9 mouse cellular contexts compared by ENCODE assay signal in the genomic region with DNA sequence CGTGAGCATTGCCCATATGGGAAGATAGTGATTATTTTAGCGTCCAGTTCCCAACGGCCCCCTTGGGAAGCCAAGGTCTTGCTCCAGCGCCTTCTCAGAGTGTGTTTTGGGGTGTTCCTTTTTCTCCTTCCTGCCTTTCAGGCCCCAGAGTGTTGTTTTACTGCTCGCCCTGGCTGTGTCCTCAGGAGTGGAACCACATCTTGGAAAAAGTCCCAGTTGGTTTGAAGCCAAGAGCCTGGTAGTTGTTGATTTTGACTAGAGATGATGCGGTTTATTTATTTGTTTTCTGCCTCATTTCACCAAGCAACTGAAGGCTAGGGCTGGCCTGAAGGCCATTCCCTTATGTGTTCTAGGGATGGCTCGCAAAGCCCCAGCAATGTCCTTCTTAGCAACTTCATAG. TPM values are rescaled to one million over a fixed set of nuclear protein-coding genes. Genes with fewer than 3 reads are reported as not detected.
DNase-seq lines count a peak whose midpoint lies in the region; ATAC-seq and TF ChIP-seq lines count a peak whose summit lies in the region.
"Had no signal": no experiment of that assay in that cellular context is flagged by ENCODE, and none has a peak within 500 bp of the region (broad histone marks: within the 10 kb centered on the region; RNA-seq: fewer than 3 reads in every experiment).

No protein-coding gene starts in this region.

- H3K4me1 ChIP-seq in cerebellum, adult 2 months (ENCODE audit: control insufficient read depth, insufficient read depth, low read length): peaks cover 15% of the 10 kb centered on the region; the same call in 1 of the 2 replicates
- H3K4me1 ChIP-seq in limb, embryonic 10.5 days: peaks cover 32% of the 10 kb centered on the region

- H3K27ac ChIP-seq in layer of hippocampus, adult 2 months: peak overlapping the region; percentile 65; the same call in 1 of the 2 replicates
- H3K27ac ChIP-seq in cerebellum, adult 2 months (ENCODE audit: insufficient read depth, low read length): no peak overlapping the region
- H3K27ac ChIP-seq in limb, embryonic 10.5 days: no peak overlapping the region

- 23% methylated on average over 7 of the region's 7 CpGs for WGBS in cerebellum, adult 2 months
- 89% methylated on average over 7 of the region's 7 CpGs for WGBS in limb, embryonic 10.5 days

- no peak overlapping the region for H3K4me3 ChIP-seq in layer of hippocampus, adult 2 months
- no peak overlapping the region for H3K4me3 ChIP-seq in cerebellum, adult 2 months (replicated peaks; ENCODE audit: insufficient read depth, low read depth, low read length)
- H3K4me3 ChIP-seq in limb, embryonic 10.5 days: no peak overlapping the region

- TF ChIP-seq POLR2A in cerebellum, adult 2 months (IDR thresholded peaks at IDR 0.05; ENCODE audit: borderline replicate concordance, insufficient read depth, low read length): no peak

- no peaks in the 10 kb centered on the region for H3K36me3 ChIP-seq in limb, embryonic 10.5 days

- no peaks in the 10 kb centered on the region for H3K9me3 ChIP-seq in limb, embryonic 10.5 days (replicated peaks)

- no peak for DNase-seq in layer of hippocampus, adult 2 months (ENCODE audit: low spot score in 2 of 2)
- DNase-seq in layer of hippocampus, adult 8-10 months (ENCODE audit: low spot score in 2 of 2): no peak
- peak; percentile 41 for DNase-seq in adrenal gland, adult 8-10 months
- peak; percentile 65 to 75 for DNase-seq in cerebellum, adult 2 months
- peak; percentile 73 to 80 for DNase-seq in kidney, postnatal 36 days
- DNase-seq in limb, embryonic 10.5 days (ENCODE audit: low spot score): no peak
- no peak for DNase-seq in layer of hippocampus, postnatal 36 days
- DNase-seq: thymus, postnatal 25 days had no signal

- no peak for TF ChIP-seq CTCF in layer of hippocampus, adult 2 months (conservative IDR thresholded peaks at IDR 0.05)
- TF ChIP-seq CTCF in cerebellum, adult 2 months (IDR thresholded peaks at IDR 0.05; ENCODE audit: borderline replicate concordance, insufficient read depth, low read depth, low read length): no peak

- ATAC-seq in megakaryocyte-erythroid progenitor cell, adult 5-6 weeks (replicated peaks; ENCODE audit: low FRiP score, low TSS enrichment, poor library complexity, severe bottlenecking): no peak

- H3K27me3 ChIP-seq in cerebellum, adult 2 months (ENCODE audit: control insufficient read depth, insufficient read depth, low read length): no peaks in the 10 kb centered on the region
- peaks cover 47% of the 10 kb centered on the region for H3K27me3 ChIP-seq in limb, embryonic 10.5 days (ENCODE audit: low read depth, poor library complexity, severe bottlenecking)

RNA-seq across cellular contexts. Expression of a gene that starts 2.9 kb away (rescaled TPM):
- under 1 TPM; 0.88 to 1.00 TPM for total RNA-seq in layer of hippocampus, adult 2 months (2021)
- 1 to 10 TPM in 3 of 4 experiments, under 1 TPM in 1; 0.60 to 1.9 (median 1.5) TPM for total RNA-seq in layer of hippocampus, adult 8-10 months (2022)
- 10 to 100 TPM; 13.3 to 16.4 (median 15.6) TPM for total RNA-seq in adrenal gland, adult 8-10 months (2022)
- polyA plus RNA-seq in cerebellum, adult 2 months (2012; rRNA removed): 2.0 and 2.1 TPM in 2 replicates
- not detected in 2 replicates for total RNA-seq in megakaryocyte-erythroid progenitor cell, adult 5-6 weeks (2014; fragmentation: Nextera tagmentation)
- total RNA-seq in megakaryocyte-erythroid progenitor cell, adult 5-6 weeks (2017): not detected in 2 replicates
- 6.2 and 7.8 TPM in 2 replicates for polyA plus RNA-seq in limb, embryonic 10.5 days (2016; fragmentation: Nextera tagmentation; extraction: Ambion mirVana)
- 1 to 10 TPM in 1 of 2 experiments, under 1 TPM in 1; 0.72 to 1.1 TPM for total RNA-seq in layer of hippocampus, postnatal 36 days (2021)

RNA-seq across cellular contexts. Expression of a gene that starts 17.8 kb away (rescaled TPM):
- total RNA-seq in layer of hippocampus, adult 2 months (2021): 100 to 1,000 TPM; 168 to 179 TPM
- 100 to 1,000 TPM; 168 to 185 (median 182) TPM for total RNA-seq in layer of hippocampus, adult 8-10 months (2022)
- total RNA-seq in adrenal gland, adult 8-10 months (2022): 10 to 100 TPM; 13.7 to 32.9 (median 22.2) TPM
- 122 and 143 TPM in 2 replicates for polyA plus RNA-seq in cerebellum, adult 2 months (2012; rRNA removed)
- total RNA-seq in megakaryocyte-erythroid progenitor cell, adult 5-6 weeks (2014; fragmentation: Nextera tagmentation): not detected in 2 replicates
- 0.19 TPM in 1 of 2 replicates, not detected in the other for total RNA-seq in megakaryocyte-erythroid progenitor cell, adult 5-6 weeks (2017)
- 45.7 and 49.6 TPM in 2 replicates for polyA plus RNA-seq in limb, embryonic 10.5 days (2016; fragmentation: Nextera tagmentation; extraction: Ambion mirVana)
- total RNA-seq in layer of hippocampus, postnatal 36 days (2021): 100 to 1,000 TPM; 166 to 180 TPM

RNA-seq across cellular contexts. Expression of a gene that starts 39.5 kb away (rescaled TPM):
- 10 to 100 TPM; 49.1 to 50.0 TPM for total RNA-seq in layer of hippocampus, adult 2 months (2021)
- 10 to 100 TPM; 41.2 to 49.8 (median 45.4) TPM for total RNA-seq in layer of hippocampus, adult 8-10 months (2022)
- total RNA-seq in adrenal gland, adult 8-10 months (2022): 100 to 1,000 TPM; 101 to 112 (median 104) TPM
- 87.0 and 87.1 TPM in 2 replicates for polyA plus RNA-seq in cerebellum, adult 2 months (2012; rRNA removed)
- 47.3 and 48.2 TPM in 2 replicates for total RNA-seq in megakaryocyte-erythroid progenitor cell, adult 5-6 weeks (2014; fragmentation: Nextera tagmentation)
- 45.3 and 50.8 TPM in 2 replicates for total RNA-seq in megakaryocyte-erythroid progenitor cell, adult 5-6 weeks (2017)
- polyA plus RNA-seq in limb, embryonic 10.5 days (2016; fragmentation: Nextera tagmentation; extraction: Ambion mirVana): 117 and 132 TPM in 2 replicates
- 10 to 100 TPM; 39.4 to 46.7 TPM for total RNA-seq in layer of hippocampus, postnatal 36 days (2021)

Comparison
In these comparisons a context has a peak if more than half of its experiments do, and no peak if none do; other contexts are left out.
1. DNase-seq: peak in adrenal gland, adult 8-10 months (single experiment), cerebellum, adult 2 months (2 of 2) and kidney, postnatal 36 days (2 of 2); none in layer of hippocampus, adult 2 months (0 of 2), layer of hippocampus, adult 8-10 months (0 of 2), limb, embryonic 10.5 days (single experiment) and layer of hippocampus, postnatal 36 days (0 of 2).
2. RNA of a gene that starts 2.9 kb away (total RNA-seq): 13.3 to 16.4 TPM in adrenal gland, adult 8-10 months; 0.60 to 1.9 TPM in layer of hippocampus, adult 8-10 months, 0.72 to 1.1 TPM in layer of hippocampus, postnatal 36 days, 0.88 to 1.00 TPM in layer of hippocampus, adult 2 months and not detected in megakaryocyte-erythroid progenitor cell, adult 5-6 weeks; every median in the first group is over 4 times any median in the second.
3. RNA of a gene that starts 17.8 kb away (total RNA-seq): 168 to 185 TPM in layer of hippocampus, adult 8-10 months, 166 to 180 TPM in layer of hippocampus, postnatal 36 days, 168 to 179 TPM in layer of hippocampus, adult 2 months and 13.7 to 32.9 TPM in adrenal gland, adult 8-10 months; 0.19 TPM in megakaryocyte-erythroid progenitor cell, adult 5-6 weeks; every median in the first group is over 10 times any median in the second.